Mouse (Mus musculus) CH12.LX (cell line): Measurements from ENCODE around the gene Fosb. TPM values are rescaled to one million over a fixed set of nuclear protein-coding genes. Genes with fewer than 3 reads are reported as not detected.

Source experiments
- DNase-seq: peaks from one replicate; pipeline ENCODE4 v3.0.0-alpha.2; 2013; ENCODE audit errors: extremely low read depth
- H3K27ac ChIP-seq: 2 replicates; pipeline ENCODE4 v1.5.1; 2012; ENCODE audit warnings: low read depth, mild to moderate bottlenecking, control low read depth, moderate library complexity; ENCODE audit not compliant: insufficient read depth
- H3K27me3 ChIP-seq: replicated peaks from 2 replicates; pipeline ENCODE3; 2012; ENCODE audit warnings: inconsistent platforms
- H3K36me3 ChIP-seq, 2 experiments: replicated peaks in 1 of 2; 2 replicates each; pipeline versions ENCODE3 to v1.6.1; 2012; ENCODE audit warnings: inconsistent platforms in 1 of 2, low read length in 1 of 2, mild to moderate bottlenecking in 1 of 2, mixed read lengths in 1 of 2, moderate library complexity in 1 of 2; ENCODE audit not compliant: control insufficient read depth in 1 of 2, insufficient read depth in 1 of 2
- H3K4me1 ChIP-seq, 2 experiments: 2 replicates each; pipeline ENCODE4 v1.6.1; 2012; ENCODE audit warnings: inconsistent platforms in 1 of 2, moderate library complexity in 1 of 2; ENCODE audit not compliant: insufficient read depth in 2 of 2, control insufficient read depth in 1 of 2
- H3K4me2 ChIP-seq: 2 replicates; pipeline ENCODE4 v1.6.1; 2012; ENCODE audit warnings: low read depth, mild to moderate bottlenecking, control low read depth; ENCODE audit not compliant: poor library complexity, insufficient read depth, severe bottlenecking
- H3K4me3 ChIP-seq, 3 experiments: fragments of 150-350 bp in 1 of 3; sonication (generic) in 1 of 3; replicated peaks in 1 of 3; 2 replicates each; pipeline versions ENCODE3 to v1.5.1; 2011 to 2012; ENCODE audit warnings: low read depth in 2 of 3, low read length in 2 of 3, mild to moderate bottlenecking in 2 of 3, moderate library complexity in 2 of 3, control low read depth in 1 of 3, improper control_type of control experiment in 1 of 3, inconsistent platforms in 1 of 3, mixed read lengths in 1 of 3; ENCODE audit not compliant: poor library complexity in 1 of 3
- H3K79me2 ChIP-seq: replicated peaks from 2 replicates; pipeline ENCODE4 v1.6.1; 2012; ENCODE audit warnings: mild to moderate bottlenecking, moderate library complexity; ENCODE audit not compliant: control insufficient read depth, poor library complexity, insufficient read depth, severe bottlenecking; ENCODE audit errors: extremely low read depth
- H3K9ac ChIP-seq: 2 replicates; pipeline ENCODE4 v1.6.1; 2012; ENCODE audit warnings: low read depth, mild to moderate bottlenecking, control low read depth, moderate library complexity; ENCODE audit not compliant: insufficient read depth
- H3K9me3 ChIP-seq: replicated peaks from 2 replicates; pipeline ENCODE3; 2012; ENCODE audit warnings: low read length, inconsistent platforms, mixed read lengths
- BHLHE40 ChIP-seq: IDR thresholded peaks from 2 replicates; pipeline ENCODE4 v1.6.1; 2011; ENCODE audit warnings: mild to moderate bottlenecking, low read depth, low read length, improper control_type of control experiment
- CHD1 ChIP-seq: IDR thresholded peaks from 2 replicates; pipeline ENCODE4 v1.6.1; 2012; ENCODE audit warnings: low read depth, low read length, improper control_type of control experiment, inconsistent platforms
- CHD2 ChIP-seq: IDR thresholded peaks from 2 replicates; pipeline ENCODE4 v1.6.1; 2011; ENCODE audit warnings: low read length, improper control_type of control experiment
- CTCF ChIP-seq, 2 experiments: IDR thresholded peaks in 1 of 2; conservative IDR thresholded peaks in 1 of 2; 2 replicates each; pipeline ENCODE4 v1.5.1; 2011 to 2012; ENCODE audit warnings: low read depth in 2 of 2, low read length in 2 of 2, improper control_type of control experiment in 1 of 2, inconsistent platforms in 1 of 2, mild to moderate bottlenecking in 1 of 2, moderate library complexity in 1 of 2
- ELF1 ChIP-seq: IDR thresholded peaks from 2 replicates; pipeline ENCODE4 v1.6.1; 2014; ENCODE audit warnings: low read depth, mild to moderate bottlenecking, inconsistent platforms, low read length, improper control_type of control experiment
- EP300 ChIP-seq: IDR thresholded peaks from 2 replicates; pipeline ENCODE4 v1.6.1; 2011; ENCODE audit warnings: low read length, improper control_type of control experiment
- GABPA ChIP-seq: IDR thresholded peaks from 2 replicates; pipeline ENCODE4 v1.6.1; 2012; ENCODE audit warnings: low read depth, low read length, improper control_type of control experiment, inconsistent platforms; ENCODE audit not compliant: insufficient replicate concordance
- HCFC1 ChIP-seq: IDR thresholded peaks from 2 replicates; pipeline ENCODE4 v1.6.1; 2012; ENCODE audit warnings: low read depth, mild to moderate bottlenecking, inconsistent platforms, low read length, improper control_type of control experiment
- IRF4 ChIP-seq: IDR thresholded peaks from 2 replicates; pipeline ENCODE4 v1.6.1; 2014; ENCODE audit warnings: low read depth, mild to moderate bottlenecking, inconsistent platforms, low read length, improper control_type of control experiment
- JUND ChIP-seq: conservative IDR thresholded peaks from 2 replicates; pipeline ENCODE4 v1.6.1; 2011; ENCODE audit warnings: low read depth, low read length, improper control_type of control experiment
- KAT2A ChIP-seq: IDR thresholded peaks from 2 replicates; pipeline ENCODE4 v1.6.1; 2012; ENCODE audit warnings: low read length, improper control_type of control experiment, inconsistent platforms; ENCODE audit not compliant: insufficient replicate concordance
- MAFK ChIP-seq: IDR thresholded peaks from 2 replicates; pipeline ENCODE4 v1.6.1; 2011; ENCODE audit warnings: low read length, improper control_type of control experiment; ENCODE audit not compliant: insufficient replicate concordance
- MAZ ChIP-seq: IDR thresholded peaks from 2 replicates; pipeline ENCODE4 v1.6.1; 2012; ENCODE audit warnings: low read depth, mild to moderate bottlenecking, inconsistent platforms, low read length, improper control_type of control experiment, moderate library complexity
- MYC ChIP-seq: IDR thresholded peaks from 2 replicates; pipeline ENCODE4 v1.6.1; 2011; ENCODE audit warnings: low read depth, mild to moderate bottlenecking, improper control_type of control experiment, low read length
- NELFE ChIP-seq: IDR thresholded peaks from 2 replicates; pipeline ENCODE4 v1.6.1; 2011; ENCODE audit warnings: low read depth, low read length, improper control_type of control experiment
- PAX5 ChIP-seq: IDR thresholded peaks from 2 replicates; pipeline ENCODE4 v1.6.1; 2012; ENCODE audit warnings: low read length, inconsistent platforms, mixed read lengths
- POLR2A ChIP-seq: IDR thresholded peaks from 2 replicates; pipeline ENCODE4 v1.6.1; 2011; ENCODE audit warnings: low read depth, mild to moderate bottlenecking, improper control_type of control experiment, low read length
- RAD21 ChIP-seq: IDR thresholded peaks from 2 replicates; pipeline ENCODE4 v1.6.1; 2011; ENCODE audit warnings: low read depth, mild to moderate bottlenecking, low read length, improper control_type of control experiment, moderate library complexity
- SMC3 ChIP-seq: IDR thresholded peaks from 2 replicates; pipeline ENCODE4 v1.6.1; 2011; ENCODE audit warnings: low read depth, low read length, improper control_type of control experiment
- TBP ChIP-seq: conservative IDR thresholded peaks from 2 replicates; pipeline ENCODE4 v1.6.1; 2011; ENCODE audit warnings: low read depth, low read length, improper control_type of control experiment
- TCF12 ChIP-seq: IDR thresholded peaks from 2 replicates; pipeline ENCODE4 v1.6.1; 2014; ENCODE audit warnings: low read depth, mild to moderate bottlenecking, inconsistent platforms, low read length, improper control_type of control experiment
- USF1 ChIP-seq: IDR thresholded peaks from 2 replicates; pipeline ENCODE4 v1.6.1; 2014; ENCODE audit warnings: low read depth, mild to moderate bottlenecking, inconsistent platforms, low read length, improper control_type of control experiment
- ZKSCAN1 ChIP-seq: IDR thresholded peaks from 2 replicates; pipeline ENCODE4 v1.6.1; 2012; ENCODE audit warnings: low read depth, inconsistent platforms, low read length, improper control_type of control experiment, borderline replicate concordance
- ZMIZ1 ChIP-seq: IDR thresholded peaks from 2 replicates; pipeline ENCODE4 v1.6.1; 2012; ENCODE audit warnings: low read depth, mild to moderate bottlenecking, inconsistent platforms, low read length, improper control_type of control experiment
- ZNF384 ChIP-seq: IDR thresholded peaks from 2 replicates; pipeline ENCODE4 v1.6.1; 2012; ENCODE audit warnings: low read depth, low read length, improper control_type of control experiment, inconsistent platforms
- dilution Hi-C: fragments of 300-500 bp; cut with MboI; formaldehyde crosslinking; loops from 2 replicates; pipeline ENCODE4 v1.14.3; 2020; ENCODE audit warnings: low sequenced_read_pairs; ENCODE audit not compliant: extremely low pct_unique_long_range_greater_than_20kb, extremely low pct_ligation_motif_present
- in situ Hi-C: fragments of 300-500 bp; cut with MboI; formaldehyde crosslinking; loops from 3 replicates; pipeline ENCODE4 v1.14.3; 2019; ENCODE audit warnings: low sequenced_read_pairs, low pct_ligation_motif_present, low pct_unique_long_range_greater_than_20kb, mixed read lengths
- polyA plus RNA-seq: library from polyadenylated mRNA; unstranded; fragments of >175 nt; gene quantifications from 2 replicates; pipeline ENCODE4 v1.2.1, GENCODE M21; 2012; ENCODE audit warnings: low read depth; ENCODE audit not compliant: insufficient read length
- total RNA-seq, 2 experiments: library from RNA; depleted of rRNA; stranded (reverse); fragments of 300-350 nt in 1 of 2; fragments of >200 nt in 1 of 2; gene quantifications; 2 replicates each; pipeline ENCODE4 v1.2.3; 2012 to 2014

Fosb gene
- total and polyA plus RNA-seq, 3 experiments, result 0.08 to 0.56 TPM; not detected in 1

DNA sequence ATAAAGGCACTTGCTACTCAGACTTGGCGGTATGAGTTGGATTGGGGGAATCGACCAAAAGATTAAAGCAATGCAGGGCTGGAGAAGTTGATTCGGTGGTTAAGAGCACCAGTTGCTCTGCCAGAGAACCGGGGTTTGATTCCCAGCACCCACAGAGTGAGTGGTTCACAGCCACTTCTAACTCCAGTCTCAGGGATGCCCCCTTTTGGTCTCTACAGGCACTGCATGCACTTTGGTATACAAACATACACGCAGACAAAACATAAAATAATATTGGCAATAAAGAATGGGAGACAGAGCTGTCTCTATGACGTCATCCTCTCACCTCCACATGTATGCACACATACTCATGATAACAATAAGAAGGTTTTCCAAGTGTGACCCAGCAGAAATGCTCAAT lies 12.8 kb downstream of the Fosb start:
- no peak overlapping the region for H3K4me2 ChIP-seq
- no peak overlapping the region for H3K4me3 ChIP-seq
- H3K36me3 ChIP-seq, result no peaks in the 10 kb centered on the region
- peaks cover 3% of the 10 kb centered on the region for H3K9me3 ChIP-seq
- H3K27me3 ChIP-seq, result peaks cover 8% of the 10 kb centered on the region
- H3K9ac ChIP-seq, result no peak overlapping the region
- DNase-seq, result no peak
- no peaks in the 10 kb centered on the region for H3K79me2 ChIP-seq
- H3K27ac ChIP-seq, result no peak overlapping the region
- dilution Hi-C loops, result no loop called here
- peaks cover 4 to 22% of the 10 kb centered on the region in 2 experiments; a peak in 3 of 4 replicates for H3K4me1 ChIP-seq
- in situ Hi-C loops, result no loop called here
- TF ChIP-seq USF1, result no peak
- peak; percentile 19 to 32; a peak in 3 of 4 replicates for TF ChIP-seq CTCF (conservative IDR thresholded peaks at IDR 0.05 in 1 of 2, IDR thresholded peaks at IDR 0.05 in 1 of 2; ENCODE audit: low read depth in 2 of 2, low read length in 2 of 2)

- H3K9ac ChIP-seq, result peak overlapping the region; percentile 87
- peaks cover 3% of the 10 kb centered on the region for H3K9me3 ChIP-seq
- no peak overlapping the region for H3K27ac ChIP-seq
- H3K4me1 ChIP-seq, result peaks cover 4 to 21% of the 10 kb centered on the region in 2 experiments; a peak in 3 of 4 replicates
- H3K79me2 ChIP-seq, result no peaks in the 10 kb centered on the region
- peak; percentile 41 for TF ChIP-seq SMC3
- no peak for TF ChIP-seq MAFK
- TF ChIP-seq KAT2A, result peak; percentile 99
- no peak for TF ChIP-seq ZNF384
- no peak for TF ChIP-seq JUND
- peak; percentile 96 for TF ChIP-seq ELF1
- TF ChIP-seq CHD1, result no peak
- no peak for TF ChIP-seq ZKSCAN1
- TF ChIP-seq CHD2, result peak; percentile 31; the same call in 1 of the 2 replicates
- TF ChIP-seq IRF4, result peak; percentile 58; the same call in 1 of the 2 replicates
- TF ChIP-seq CTCF (conservative IDR thresholded peaks at IDR 0.05 in 1 of 2, IDR thresholded peaks at IDR 0.05 in 1 of 2; ENCODE audit: low read depth in 2 of 2, low read length in 2 of 2), result peak; percentile 78 to 88
- no peak for TF ChIP-seq BHLHE40
- TF ChIP-seq TBP, result 0 out of 2 replicates have a peak, but pooled peaks have one; percentile 21
- no peak for TF ChIP-seq ZMIZ1
- TF ChIP-seq GABPA, result peak; percentile 89; the same call in 1 of the 2 replicates
- TF ChIP-seq TCF12, result peak; percentile 20; the same call in 1 of the 2 replicates
- no peak for TF ChIP-seq NELFE
- peak; percentile 32 for TF ChIP-seq RAD21
- TF ChIP-seq MAZ, result 0 out of 2 replicates have a peak, but pooled peaks have one; percentile 27
- TF ChIP-seq USF1, result no peak
- TF ChIP-seq MYC, result no peak
- TF ChIP-seq EP300, result no peak
- no peak for TF ChIP-seq PAX5
- TF ChIP-seq POLR2A, result peak; percentile 55; the same call in 1 of the 2 replicates
- peak; percentile 100 for TF ChIP-seq HCFC1
- H3K36me3 ChIP-seq, result no peaks in the 10 kb centered on the region
- H3K4me2 ChIP-seq, result peak overlapping the region; percentile 96
- in situ Hi-C loops (no loop called here), dilution Hi-C loops (no loop called here)
- H3K4me3 ChIP-seq, result peak overlapping the region; percentile 65 to 75 (median 71)
- DNase-seq, result peak; percentile 90
- H3K27me3 ChIP-seq, result no peaks in the 10 kb centered on the region
Observed at GRCm38 (mm10) chr7:19295503-19296185, 14.2 kb downstream of the Fosb start.
